Mouse (Mus musculus) hematopoietic stem cell, adult 5-6 weeks (primary cell): ENCODE measurements around the gene Cnnm4. TPM values are rescaled to one million over a fixed set of nuclear protein-coding genes. Genes with fewer than 3 reads are reported as not detected.

Source experiments
- ATAC-seq, 2 experiments: fragments of 125-278 bp in 1 of 2; replicated peaks in 1 of 2; 2 replicates each; pipeline ENCODE4 v1.8.0; 2016 to 2017; ENCODE audit warnings: inconsistent platforms in 2 of 2, mild to moderate bottlenecking in 2 of 2, moderate number of reproducible peaks in 2 of 2, low read depth in 1 of 2, moderate TSS enrichment in 1 of 2; ENCODE audit not compliant: low FRiP score in 2 of 2, poor library complexity in 2 of 2, severe bottlenecking in 2 of 2, insufficient read depth in 1 of 2, low TSS enrichment in 1 of 2
- total RNA-seq: library from RNA; stranded (forward); fragments of 172-1452, 232-1000 nt; gene quantifications from 2 replicates; pipeline ENCODE4 v1.2.3, GENCODE M21; 2017

Gene Cnnm4
- total RNA-seq, 1 experiment from 2014 or later, result 9.6 TPM

- no peak for ATAC-seq
Observed at GRCm38 (mm10) chr1:36497312-36497711, 25.9 kb downstream of the Cnnm4 start.

- peak; percentile 65 to 83; a peak in 3 of 4 replicates for ATAC-seq
Observed at GRCm38 (mm10) chr1:36501261-36501660, 29.8 kb downstream of the Cnnm4 start.

GRCm38 (mm10) chr1:36508238-36508637 lies 36.8 kb downstream of the Cnnm4 start:
- ATAC-seq, result peak in 1 of 2 experiments; percentile 20; a peak in 2 of 4 replicates

GRCm38 (mm10) chr1:36511289-36512021 lies 40.0 kb downstream of the Cnnm4 start, which contains the start of gene Cnnm3:
Cnnm3 (plus strand) TSS chr1:36511867.
- ATAC-seq, result peak; percentile 91 to 99

- ATAC-seq, result no peak; a peak in 1 of 4 replicates
Observed at GRCm38 (mm10) chr1:36512089-36512965, 40.9 kb downstream of the Cnnm4 start.

GRCm38 (mm10) chr1:36512966-36513280 lies 41.5 kb downstream of the Cnnm4 start:
- no peak for ATAC-seq

- no peak for ATAC-seq
Observed at GRCm38 (mm10) chr1:36513310-36513709, 41.9 kb downstream of the Cnnm4 start.

- ATAC-seq, result no peak
Observed at GRCm38 (mm10) chr1:36513718-36514117, 42.3 kb downstream of the Cnnm4 start.

- ATAC-seq, result no peak
Observed at GRCm38 (mm10) chr1:36518259-36518658, 46.8 kb downstream of the Cnnm4 start.

GRCm38 (mm10) chr1:36519626-36520025 lies 48.2 kb downstream of the Cnnm4 start:
- ATAC-seq, result no peak

GRCm38 (mm10) chr1:36522210-36522609 lies 50.8 kb downstream of the Cnnm4 start:
- no peak for ATAC-seq

- ATAC-seq, result no peak
Observed at GRCm38 (mm10) chr1:36523332-36524013, 52.1 kb downstream of the Cnnm4 start.

GRCm38 (mm10) chr1:36524058-36524457 lies 52.6 kb downstream of the Cnnm4 start:
- no peak for ATAC-seq

GRCm38 (mm10) chr1:36525774-36526173 lies 54.4 kb downstream of the Cnnm4 start:
- no peak for ATAC-seq

- no peak for ATAC-seq
Observed at GRCm38 (mm10) chr1:36526903-36527302, 55.5 kb downstream of the Cnnm4 start.

GRCm38 (mm10) chr1:36528351-36528750 lies 56.9 kb downstream of the Cnnm4 start:
- no peak for ATAC-seq

GRCm38 (mm10) chr1:36529274-36529673 lies 57.9 kb downstream of the Cnnm4 start:
- no peak for ATAC-seq

- no peak for ATAC-seq
Observed at GRCm38 (mm10) chr1:36529875-36530274, 58.5 kb downstream of the Cnnm4 start.
